Mouse (Mus musculus) neural tube, embryonic 13.5 days (tissue): ENCODE measurements around the gene Ube3b. TPM values are rescaled to one million over a fixed set of nuclear protein-coding genes. Genes with fewer than 3 reads are reported as not detected.

Experiments used
- ATAC-seq: fragments of 200-750 bp; cut with Nextera tagmentation; 2 replicates; pipeline ENCODE4 v1.8.0; 2017; ENCODE audit warnings: low read depth, mild to moderate bottlenecking, moderate TSS enrichment, moderate library complexity
- H3K27ac ChIP-seq: fragments of 300-500 bp; sonication (generic); replicated peaks from 2 replicates; pipeline ENCODE4 v1.5.1; 2015; ENCODE audit warnings: moderate library complexity, mild to moderate bottlenecking, inconsistent platforms
- H3K27me3 ChIP-seq: fragments of 300-500 bp; sonication (generic); 2 replicates; pipeline ENCODE4 v1.6.1; 2015; ENCODE audit warnings: mild to moderate bottlenecking, inconsistent platforms
- H3K36me3 ChIP-seq: fragments of 300-500 bp; sonication (generic); 2 replicates; pipeline ENCODE4 v1.6.1; 2015; ENCODE audit warnings: mild to moderate bottlenecking, inconsistent platforms
- H3K4me1 ChIP-seq: fragments of 300-500 bp; sonication (generic); replicated peaks from 2 replicates; pipeline ENCODE4 v1.6.1; 2015; ENCODE audit warnings: inconsistent platforms
- H3K4me2 ChIP-seq: fragments of 300-500 bp; sonication (generic); 2 replicates; pipeline ENCODE4 v1.6.1; 2015; ENCODE audit warnings: inconsistent platforms, mild to moderate bottlenecking, moderate library complexity
- H3K4me3 ChIP-seq: fragments of 300-500 bp; sonication (generic); 2 replicates; pipeline ENCODE4 v1.5.1; 2015; ENCODE audit warnings: mild to moderate bottlenecking, inconsistent platforms
- H3K9ac ChIP-seq: fragments of 300-500 bp; sonication (generic); 2 replicates; pipeline ENCODE4 v1.6.1; 2015; ENCODE audit warnings: moderate library complexity, mild to moderate bottlenecking, inconsistent platforms
- H3K9me3 ChIP-seq: fragments of 300-500 bp; sonication (generic); 2 replicates; pipeline ENCODE4 v1.6.1; 2016; ENCODE audit warnings: inconsistent platforms
- WGBS: fragments of 180-500 bp; shearing (Covaris S2); methylation state at CpG from one replicate; pipeline ENCODE4 v1.1.7; 2015; 5-methylcytosine and 5-hydroxymethylcytosine counted together
- polyA plus RNA-seq: library from polyadenylated mRNA; unstranded; fragments of >200 nt; fragmentation: Nextera tagmentation; extraction: Ambion mirVana; gene quantifications from 2 replicates; pipeline ENCODE4 v1.2.1, GENCODE M21; 2015

Gene Ube3b
- polyA plus RNA-seq, 1 experiment from 2014 or later: 40.3 TPM

DNA sequence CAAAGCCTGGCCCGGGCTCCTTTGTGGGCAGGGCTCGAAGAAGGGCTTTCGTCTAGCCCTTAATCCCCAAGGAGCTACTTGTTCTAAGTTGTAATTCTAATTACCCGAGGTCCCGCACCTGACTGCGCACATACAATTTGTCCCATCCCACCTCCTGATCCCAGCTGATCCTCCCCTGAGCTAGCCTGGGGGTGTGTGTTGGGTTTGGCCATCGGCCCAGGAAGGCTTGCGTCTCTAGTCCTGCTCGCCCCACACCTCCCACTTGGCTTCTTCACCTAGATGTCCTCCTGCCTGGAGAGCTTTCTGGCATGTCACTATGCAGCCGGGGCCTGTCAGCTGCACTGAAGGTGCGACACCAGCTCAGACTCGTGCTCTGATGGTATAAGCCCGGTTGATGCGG lies 55.2 kb downstream of the Ube3b start:
- 87% methylated on average over 14 of the region's 14 CpGs for WGBS
- Histone ChIP-seq H3K4me2 (no peak overlapping the region), H3K27me3 (no peaks in the 10 kb centered on the region), H3K9me3 (no peaks in the 10 kb centered on the region), H3K9ac (no peak overlapping the region), H3K4me1 (peaks cover 8% of the 10 kb centered on the region), H3K36me3 (peaks cover 34% of the 10 kb centered on the region), H3K4me3 (no peak overlapping the region), H3K27ac (no peak overlapping the region)
- no peak for ATAC-seq

DNA sequence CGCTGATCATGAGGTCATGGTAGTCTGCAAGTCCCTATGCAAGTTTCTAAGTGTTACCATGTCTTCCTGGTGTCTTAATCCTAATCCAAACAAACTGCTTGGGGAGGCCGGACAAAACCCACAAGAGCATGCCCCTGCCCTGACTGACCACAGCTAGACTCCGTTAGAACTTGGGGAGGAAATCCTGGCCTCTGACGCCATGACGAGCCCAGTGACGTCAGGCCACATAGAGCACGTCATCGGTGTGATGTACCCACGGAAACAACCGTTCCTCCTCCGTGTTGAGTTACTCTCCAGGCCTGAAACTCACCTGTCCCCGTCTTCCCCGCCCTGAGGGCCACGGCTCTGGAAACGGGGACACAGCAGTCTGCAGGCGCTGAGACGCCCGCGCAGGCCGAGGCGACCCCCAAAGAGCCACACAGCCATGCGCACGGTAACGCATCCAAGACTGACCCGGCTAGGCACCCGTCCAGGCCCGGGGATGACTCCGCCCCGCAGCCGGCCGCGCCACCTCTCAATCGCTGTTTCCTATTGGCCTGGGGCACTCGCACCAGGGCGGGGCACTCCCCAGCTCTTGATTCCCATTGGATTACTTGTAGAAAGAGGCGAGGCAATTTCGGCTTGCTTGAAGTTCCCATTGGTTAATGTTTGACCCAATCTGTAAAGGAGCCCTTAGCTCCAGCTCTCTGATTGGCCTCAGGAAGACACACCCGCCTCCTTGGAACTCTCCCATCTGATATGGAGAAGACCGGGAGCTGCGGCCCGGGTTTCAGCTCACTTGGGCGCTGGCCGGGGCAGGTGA lies 63.4 kb downstream of the Ube3b start, which contains the start of the genes Mmab and Mvk:
Mmab (minus strand) TSS at position 495 of the 802 bp plus-strand sequence.
Mvk (plus strand) TSS at position 704 of the 802 bp plus-strand sequence.
- Histone ChIP-seq H3K27me3 (no peaks in the 10 kb centered on the region), H3K4me2 (peak within 1 kb of the TSS; percentile 91), H3K36me3 (peaks cover 20% of the 10 kb centered on the region; the same call in 1 of the 2 replicates), H3K9ac (peak within 1 kb of the TSS; percentile 83), H3K9me3 (no peaks in the 10 kb centered on the region), H3K4me3 (peak within 1 kb of the TSS; percentile 83), H3K4me1 (peaks cover 17% of the 10 kb centered on the region), H3K27ac (peak within 1 kb of the TSS; percentile 83)
- 3% methylated on average over 43 of the region's 43 CpGs for WGBS
- peak; percentile 99 for ATAC-seq

DNA sequence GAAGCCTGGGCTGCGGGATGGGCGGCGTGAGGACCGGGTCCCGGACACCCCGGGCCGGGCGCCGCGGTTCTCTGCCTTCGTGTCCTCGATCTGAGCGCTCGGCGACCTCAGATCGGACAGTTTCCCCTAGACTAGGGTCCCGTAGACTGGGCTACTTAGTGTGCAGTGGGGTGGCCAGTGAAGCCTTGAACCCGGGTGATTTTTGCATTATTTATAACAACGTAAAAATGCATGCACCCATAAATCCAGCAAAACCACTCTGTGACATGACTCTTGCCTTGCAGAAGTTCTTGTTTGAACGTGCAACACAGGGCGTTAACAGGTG lies 63.9 kb downstream of the Ube3b start:
- peak overlapping the region; percentile 83 for H3K9ac ChIP-seq
- peak overlapping the region; percentile 83 for H3K4me3 ChIP-seq
- WGBS: under 1% methylated on average over 21 of the region's 21 CpGs
- peak; percentile 63 for ATAC-seq
- peak overlapping the region; percentile 91 for H3K4me2 ChIP-seq
- no peaks in the 10 kb centered on the region for H3K9me3 ChIP-seq
- peaks cover 20% of the 10 kb centered on the region; the same call in 1 of the 2 replicates for H3K36me3 ChIP-seq
- no peaks in the 10 kb centered on the region for H3K27me3 ChIP-seq
- 0 out of 2 replicates have a peak overlapping the region, but pooled peaks have one; percentile 23 for H3K27ac ChIP-seq
- H3K4me1 ChIP-seq: peaks cover 17% of the 10 kb centered on the region

DNA sequence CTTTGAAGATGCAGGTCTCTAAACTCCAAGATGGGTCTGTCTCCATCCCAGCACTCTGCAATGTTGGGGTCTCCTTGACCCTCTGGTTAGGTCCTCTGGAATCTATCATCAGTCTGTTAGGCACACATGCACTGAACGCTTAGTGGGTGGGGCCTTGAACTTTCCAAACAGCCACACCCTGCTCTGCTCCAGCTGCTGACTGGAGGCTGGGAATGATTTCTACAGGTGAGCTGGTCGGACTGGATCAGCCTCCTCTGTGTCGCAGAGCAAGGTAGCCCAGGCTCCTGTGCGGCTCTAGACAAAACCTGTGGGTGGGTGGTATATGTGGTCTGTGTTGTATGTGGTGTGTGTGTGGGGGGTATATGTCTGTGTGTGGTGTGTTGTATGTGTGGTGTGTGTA lies 68.6 kb downstream of the Ube3b start:
- Histone ChIP-seq H3K27ac (no peak overlapping the region), H3K4me2 (no peak overlapping the region), H3K27me3 (no peaks in the 10 kb centered on the region), H3K4me3 (no peak overlapping the region), H3K9ac (no peak overlapping the region), H3K9me3 (no peaks in the 10 kb centered on the region), H3K4me1 (peaks cover 13% of the 10 kb centered on the region), H3K36me3 (peaks cover 57% of the 10 kb centered on the region)
- no peak for ATAC-seq
- WGBS: 91% methylated on average over 4 of the region's 4 CpGs

DNA sequence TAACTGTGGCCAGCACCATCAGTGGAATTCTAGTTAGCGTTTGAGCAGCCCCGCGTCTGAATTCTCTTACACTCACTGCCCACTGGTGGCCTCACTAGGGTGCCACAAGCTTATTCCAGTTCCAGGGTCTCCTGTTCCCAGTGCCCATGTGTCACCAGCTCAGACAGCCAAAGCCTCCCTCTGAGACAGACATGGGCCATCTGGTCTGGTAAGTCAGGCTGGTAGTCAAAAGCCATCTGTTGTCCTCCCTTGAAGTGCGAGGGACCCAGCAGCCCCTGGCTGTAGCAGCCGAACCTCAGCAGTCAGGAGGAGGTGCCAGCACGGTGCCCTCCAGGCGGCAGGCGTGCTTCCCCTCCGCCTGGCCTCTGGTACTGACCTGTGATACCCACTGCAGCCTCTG lies 75.9 kb downstream of the Ube3b start:
- Histone ChIP-seq H3K4me1 (peaks cover 10% of the 10 kb centered on the region), H3K9me3 (no peaks in the 10 kb centered on the region), H3K36me3 (peaks cover 33% of the 10 kb centered on the region), H3K9ac (no peak overlapping the region), H3K27ac (no peak overlapping the region), H3K27me3 (no peaks in the 10 kb centered on the region), H3K4me3 (no peak overlapping the region), H3K4me2 (no peak overlapping the region)
- ATAC-seq: no peak
- 63% methylated on average over 9 of the region's 9 CpGs for WGBS

DNA sequence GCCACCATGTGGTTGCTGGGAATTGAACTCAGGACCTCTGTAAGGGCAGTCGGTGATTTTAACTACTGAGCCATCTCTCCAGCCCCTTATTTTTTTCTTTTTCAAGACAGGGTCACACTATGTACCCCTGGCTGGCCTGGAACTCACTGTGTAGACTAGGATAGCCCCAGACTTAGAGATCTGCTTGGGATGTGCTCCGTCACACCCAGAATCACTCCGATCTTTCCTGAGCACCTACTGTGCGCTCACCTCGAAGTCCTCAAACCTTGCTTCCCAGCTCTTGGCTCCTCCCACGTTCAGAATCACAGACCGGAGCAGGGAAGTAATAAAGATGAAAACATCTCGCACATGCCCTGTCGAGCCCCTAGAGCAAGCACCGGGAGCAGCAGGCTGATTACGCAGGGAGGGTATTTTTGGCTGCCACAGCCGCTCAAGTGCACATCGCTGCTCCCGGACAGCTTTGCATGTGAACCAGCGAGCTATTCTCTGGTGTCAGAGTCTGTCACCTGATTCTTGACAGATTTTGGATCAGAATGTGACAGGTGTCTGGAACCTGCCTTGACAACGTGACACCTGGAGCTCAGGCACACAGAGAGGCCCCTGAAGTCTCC lies 76.7 kb downstream of the Ube3b start:
- Histone ChIP-seq H3K36me3 (peaks cover 27% of the 10 kb centered on the region), H3K27me3 (no peaks in the 10 kb centered on the region), H3K27ac (no peak overlapping the region), H3K9ac (no peak overlapping the region), H3K4me1 (peaks cover 13% of the 10 kb centered on the region), H3K9me3 (no peaks in the 10 kb centered on the region), H3K4me2 (no peak overlapping the region), H3K4me3 (no peak overlapping the region)
- 87% methylated on average over 16 of the region's 16 CpGs for WGBS
- ATAC-seq: no peak

DNA sequence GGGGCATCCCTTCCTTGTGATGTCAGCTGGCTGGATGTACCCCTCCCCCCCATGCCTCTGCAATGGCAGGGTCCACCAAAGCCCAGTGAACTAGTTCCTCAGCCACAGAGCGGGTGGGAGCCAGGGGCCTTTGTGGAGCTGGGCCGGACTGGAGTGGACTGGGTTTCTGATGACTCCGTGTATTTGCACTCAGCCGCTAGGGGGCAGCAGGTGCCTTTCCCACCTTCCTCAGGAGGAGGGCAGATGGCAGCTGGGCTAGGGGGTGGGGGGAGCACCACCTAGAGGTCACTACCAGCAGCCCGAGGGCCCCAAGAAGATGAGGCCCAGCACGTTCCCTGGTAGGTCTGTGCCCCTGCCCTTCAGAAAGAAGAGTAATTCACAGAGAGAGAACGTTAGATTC lies 80.8 kb downstream of the Ube3b start:
- 0 out of 2 replicates have a peak, but pooled peaks have one; percentile 41 for ATAC-seq
- no peak overlapping the region for H3K9ac ChIP-seq
- 4% methylated on average over 7 of the region's 7 CpGs for WGBS
- H3K4me1 ChIP-seq: peaks cover 31% of the 10 kb centered on the region
- no peaks in the 10 kb centered on the region for H3K9me3 ChIP-seq
- H3K4me2 ChIP-seq: no peak overlapping the region
- no peak overlapping the region for H3K4me3 ChIP-seq
- H3K27me3 ChIP-seq: no peaks in the 10 kb centered on the region
- H3K36me3 ChIP-seq: no peaks in the 10 kb centered on the region
- H3K27ac ChIP-seq: no peak overlapping the region

DNA sequence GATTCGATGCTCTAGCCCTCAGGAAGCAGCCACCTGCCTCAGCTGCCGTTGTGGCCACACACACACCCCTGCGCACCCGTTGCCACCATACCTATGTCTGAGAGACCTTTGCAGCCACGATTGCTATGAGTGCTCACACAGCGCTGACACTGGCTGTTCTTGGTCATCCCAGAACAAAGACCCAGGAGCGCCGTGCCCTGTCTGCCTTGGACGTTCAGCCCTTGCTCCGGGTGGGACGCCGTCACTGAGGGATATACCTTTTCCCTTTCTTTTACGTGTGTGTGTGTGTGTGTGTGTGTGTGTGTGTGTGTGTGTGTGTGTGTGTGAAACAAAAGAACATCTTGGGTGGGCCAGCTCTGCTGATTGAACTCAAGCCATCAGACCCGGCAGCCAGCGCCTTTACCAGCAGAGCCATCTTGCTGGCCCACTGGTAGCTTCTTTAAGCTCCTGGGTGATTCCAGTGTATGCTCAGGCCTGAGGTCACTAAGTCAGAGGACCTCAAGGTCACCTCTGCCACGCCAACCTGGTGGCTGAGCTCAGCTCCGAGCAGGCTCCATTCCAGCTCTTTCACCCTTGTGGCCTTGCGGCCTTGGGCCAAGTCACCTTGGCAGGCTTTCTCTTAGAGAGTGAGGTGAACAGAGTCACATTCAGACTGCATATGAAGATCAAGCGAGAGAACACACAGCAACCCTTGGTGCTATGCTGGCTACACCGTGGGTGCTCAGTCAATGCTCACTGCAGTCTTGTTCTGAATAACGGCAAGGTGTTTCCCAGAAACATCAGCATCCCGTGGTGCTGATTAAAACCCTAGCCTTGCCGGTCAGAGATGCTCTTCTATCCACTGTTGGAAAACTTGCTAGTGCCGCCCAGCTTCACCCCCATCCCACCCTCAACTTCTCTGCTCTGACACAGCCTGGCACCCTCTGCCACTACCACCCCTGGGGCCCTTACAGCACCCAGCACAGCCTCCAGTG lies 81.9 kb downstream of the Ube3b start:
- no peak overlapping the region for H3K4me3 ChIP-seq
- no peak overlapping the region for H3K4me2 ChIP-seq
- 80% methylated on average over 24 of the region's 24 CpGs for WGBS
- no peak overlapping the region for H3K27ac ChIP-seq
- no peak for ATAC-seq
- peaks cover 42% of the 10 kb centered on the region for H3K4me1 ChIP-seq
- no peak overlapping the region for H3K9ac ChIP-seq
- no peaks in the 10 kb centered on the region for H3K27me3 ChIP-seq
- no peaks in the 10 kb centered on the region for H3K36me3 ChIP-seq
- H3K9me3 ChIP-seq: no peaks in the 10 kb centered on the region

DNA sequence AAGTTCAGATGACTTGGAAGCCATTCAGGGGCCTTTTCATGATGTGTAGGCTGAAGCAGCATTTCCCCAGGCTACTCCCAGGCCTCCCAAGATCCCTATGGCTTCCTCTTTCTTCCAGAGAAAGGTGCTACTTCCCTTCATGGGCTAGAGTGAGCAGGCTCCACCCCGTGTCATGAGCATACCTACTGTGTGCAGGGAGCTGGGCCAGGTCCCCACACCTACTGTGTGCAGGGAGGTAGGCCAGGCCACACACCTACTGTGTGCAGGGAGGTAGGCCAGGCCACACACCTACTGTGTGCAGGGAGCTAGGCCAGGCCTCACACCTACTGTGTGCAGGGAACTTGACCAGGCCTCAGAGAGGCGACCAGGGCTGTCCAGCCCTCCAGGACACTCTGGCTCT lies 84.2 kb downstream of the Ube3b start:
- peaks cover 56% of the 10 kb centered on the region for H3K4me1 ChIP-seq
- H3K36me3 ChIP-seq: no peaks in the 10 kb centered on the region
- H3K27ac ChIP-seq: no peak overlapping the region
- H3K9me3 ChIP-seq: no peaks in the 10 kb centered on the region
- WGBS: 70% methylated on average over 2 of the region's 2 CpGs
- no peak overlapping the region for H3K4me3 ChIP-seq
- H3K9ac ChIP-seq: no peak overlapping the region
- ATAC-seq: no peak
- H3K4me2 ChIP-seq: no peak overlapping the region
- peaks cover 3% of the 10 kb centered on the region; the same call in 1 of the 2 replicates for H3K27me3 ChIP-seq

DNA sequence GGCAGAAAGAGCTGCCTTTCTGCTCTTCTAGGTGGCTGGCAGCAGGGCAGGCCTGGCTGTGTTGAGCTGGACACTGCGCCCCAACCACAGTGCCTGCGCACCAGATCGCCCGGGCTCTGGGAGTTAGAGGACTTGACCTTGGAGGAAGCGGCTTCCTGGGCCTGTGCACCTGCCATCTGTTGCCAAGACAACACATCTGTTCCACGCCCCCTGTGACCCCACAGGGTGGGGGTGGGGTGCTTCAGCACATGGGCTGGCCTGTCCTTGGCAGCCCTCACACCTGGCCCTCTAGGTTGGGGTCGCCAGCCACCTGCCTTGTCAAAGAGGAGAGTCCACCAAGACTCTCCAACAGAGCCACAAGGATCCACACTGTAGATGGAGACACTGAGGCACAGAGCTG lies 85.2 kb downstream of the Ube3b start:
- no peak overlapping the region for H3K4me2 ChIP-seq
- WGBS: 64% methylated on average over 7 of the region's 7 CpGs
- no peak for ATAC-seq
- H3K27ac ChIP-seq: peak overlapping the region; percentile 92; the same call in 1 of the 2 replicates
- H3K9ac ChIP-seq: no peak overlapping the region
- no peaks in the 10 kb centered on the region for H3K36me3 ChIP-seq
- H3K4me1 ChIP-seq: peaks cover 51% of the 10 kb centered on the region
- peaks cover 3% of the 10 kb centered on the region; the same call in 1 of the 2 replicates for H3K27me3 ChIP-seq
- no peaks in the 10 kb centered on the region for H3K9me3 ChIP-seq
- H3K4me3 ChIP-seq: no peak overlapping the region

DNA sequence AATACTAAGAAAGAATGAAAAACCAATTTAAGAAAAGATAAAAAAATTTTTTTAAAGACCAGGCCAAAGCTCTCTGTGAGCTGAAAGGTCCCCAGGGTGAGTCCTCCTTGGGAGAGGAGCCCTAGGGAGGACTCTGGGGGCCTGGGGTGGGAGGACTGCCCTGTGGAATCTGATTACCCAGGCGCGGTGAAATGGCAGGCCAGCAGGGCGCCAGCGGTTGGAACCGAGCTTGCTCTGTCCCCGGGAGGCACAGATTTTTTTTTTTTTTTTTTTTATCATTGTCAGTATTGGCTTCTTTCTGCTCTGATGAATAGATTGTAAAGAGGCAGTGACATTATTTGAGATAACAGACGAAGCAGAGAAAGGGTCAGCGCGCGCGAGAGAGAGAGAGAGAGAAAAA lies 86.6 kb downstream of the Ube3b start:
- WGBS: 0% methylated on average over 11 of the region's 11 CpGs

More for the DNA sequence above, 86.6 kb downstream of the Ube3b start:
- peaks cover 44% of the 10 kb centered on the region for H3K4me1 ChIP-seq
- no peaks in the 10 kb centered on the region for H3K36me3 ChIP-seq
- H3K4me3 ChIP-seq: peak overlapping the region; percentile 24
- H3K9ac ChIP-seq: peak overlapping the region; percentile 64
- peaks cover 3% of the 10 kb centered on the region; the same call in 1 of the 2 replicates for H3K27me3 ChIP-seq
- peak overlapping the region; percentile 92 for H3K27ac ChIP-seq
- no peaks in the 10 kb centered on the region for H3K9me3 ChIP-seq
- peak overlapping the region; percentile 49 for H3K4me2 ChIP-seq
- ATAC-seq: peak; percentile 49; the same call in 1 of the 2 replicates
